Mouse (Mus musculus) erythroid progenitor cell, adult 5-6 weeks (primary cell): ENCODE measurements around the gene Spink2. TPM values are rescaled to one million over a fixed set of nuclear protein-coding genes. Genes with fewer than 3 reads are reported as not detected.
"Not testable (repeated sequence)": the region's sequence is repeated elsewhere in the genome, so short reads cannot be mapped to it uniquely, and the experiment has no call there.

Experiments used
- ATAC-seq: replicated peaks from 2 replicates; pipeline ENCODE4 v1.8.0; 2016; ENCODE audit warnings: moderate number of reproducible peaks, mild to moderate bottlenecking, moderate TSS enrichment, inconsistent platforms; ENCODE audit not compliant: poor library complexity, low FRiP score, severe bottlenecking
- total RNA-seq, 2 experiments: library from RNA; stranded (forward) in 1 of 2; stranded (reverse) in 1 of 2; fragments of 150-400 nt in 1 of 2; fragments of 186-747, 209-891 nt in 1 of 2; gene quantifications; 2 replicates each; pipeline versions ENCODE4 v1.2.3 to v1.2.4; 2015 to 2017; ENCODE audit warnings: low replicate concordance in 2 of 2

Spink2 gene
- total RNA-seq, 2 experiments from 2014 or later = not detected

DNA sequence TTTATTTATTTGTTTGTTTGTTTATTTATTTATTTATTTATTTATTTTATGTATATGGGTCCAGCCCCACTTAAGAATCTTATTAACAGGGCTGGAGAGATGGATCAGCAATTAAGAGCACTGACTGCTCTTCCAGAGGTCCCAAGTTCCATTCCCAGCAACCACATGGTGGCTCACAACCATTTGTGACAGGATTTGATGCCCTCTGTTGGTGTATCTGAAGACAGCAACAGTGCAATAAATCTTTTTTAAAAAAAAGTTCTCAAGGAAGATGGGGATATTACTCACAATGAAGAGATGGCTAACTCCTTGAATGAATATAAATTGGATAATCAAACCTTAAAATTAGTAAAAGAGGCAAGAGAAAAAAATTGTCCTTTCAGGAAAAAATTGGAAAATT is 9.0 kb downstream of the Spink2 start:
- ATAC-seq = no peak

GRCm38 (mm10) chr5:77200695-77201094 is 10.6 kb downstream of the Spink2 start:
- ATAC-seq = no peak

- ATAC-seq = no peak
Measured at GRCm38 (mm10) chr5:77193951-77194350, 17.3 kb downstream of the Spink2 start.

GRCm38 (mm10) chr5:77193266-77193665 is 18.0 kb downstream of the Spink2 start:
- ATAC-seq = no peak

GRCm38 (mm10) chr5:77191631-77192030 is 19.6 kb downstream of the Spink2 start:
- no peak for ATAC-seq

DNA sequence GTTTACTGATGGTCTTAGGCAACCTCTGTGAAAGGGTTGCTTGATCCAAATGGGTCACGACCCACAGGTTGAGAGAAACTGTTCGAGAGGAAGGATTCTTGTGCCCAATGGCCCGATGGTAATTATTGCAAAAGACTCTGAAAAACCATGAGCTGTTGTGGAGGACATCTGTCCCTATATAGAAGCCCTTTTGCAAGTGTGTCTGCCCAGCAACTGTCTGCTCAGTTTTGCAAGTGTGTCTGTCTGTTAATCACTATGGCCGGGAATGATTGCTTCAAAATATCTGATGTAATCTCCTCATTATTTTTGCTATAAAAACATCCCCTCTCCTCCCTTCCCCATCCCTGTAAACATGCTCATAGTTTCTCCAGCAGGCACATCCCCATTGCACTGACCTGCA is 20.2 kb downstream of the Spink2 start:
- ATAC-seq = no peak

DNA sequence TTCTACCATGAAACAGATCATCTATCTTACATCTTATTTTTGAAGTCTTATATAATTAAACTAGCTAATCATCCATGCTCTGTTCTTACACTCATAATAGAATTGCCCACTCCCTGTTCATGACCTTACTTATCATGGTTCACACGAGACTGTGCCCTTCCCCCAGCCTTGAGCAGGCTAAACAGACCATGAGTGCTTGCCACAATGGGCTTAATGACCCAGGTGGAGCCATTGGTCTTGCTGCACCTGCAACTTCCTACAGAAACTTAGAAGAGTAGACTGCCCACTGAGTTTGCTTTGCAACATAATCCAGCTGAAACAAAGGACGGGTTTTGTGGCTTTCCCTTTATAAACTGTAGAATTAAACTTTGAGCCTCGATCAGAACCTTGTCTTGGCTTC is 22.5 kb downstream of the Spink2 start:
- no peak for ATAC-seq

GRCm38 (mm10) chr5:77185351-77185750 is 25.9 kb downstream of the Spink2 start:
- ATAC-seq = no peak

- ATAC-seq = not testable (repeated sequence)
Measured at GRCm38 (mm10) chr5:77183876-77184275, 27.4 kb downstream of the Spink2 start.

DNA sequence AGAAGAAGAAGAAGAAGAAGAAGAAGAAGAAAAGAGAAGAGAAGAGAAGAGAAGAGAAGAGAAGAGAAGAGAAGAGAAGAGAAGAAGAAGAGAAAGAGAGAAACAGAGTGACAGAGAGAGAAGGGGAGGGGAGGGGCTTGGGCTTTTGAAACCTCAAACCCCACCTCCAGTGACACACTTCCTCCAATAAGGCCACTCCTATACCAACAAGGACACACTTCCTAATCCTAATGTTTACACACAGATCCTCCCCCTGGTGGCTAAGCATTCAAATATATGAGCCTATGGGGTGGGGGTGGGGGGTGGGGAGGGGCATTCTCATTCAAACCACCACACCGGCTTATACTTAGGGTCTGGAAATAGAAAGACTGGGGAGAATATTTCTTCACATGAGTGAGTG is 27.9 kb downstream of the Spink2 start:
- ATAC-seq = no peak

GRCm38 (mm10) chr5:77181508-77181907 is 29.8 kb downstream of the Spink2 start:
- ATAC-seq = no peak

DNA sequence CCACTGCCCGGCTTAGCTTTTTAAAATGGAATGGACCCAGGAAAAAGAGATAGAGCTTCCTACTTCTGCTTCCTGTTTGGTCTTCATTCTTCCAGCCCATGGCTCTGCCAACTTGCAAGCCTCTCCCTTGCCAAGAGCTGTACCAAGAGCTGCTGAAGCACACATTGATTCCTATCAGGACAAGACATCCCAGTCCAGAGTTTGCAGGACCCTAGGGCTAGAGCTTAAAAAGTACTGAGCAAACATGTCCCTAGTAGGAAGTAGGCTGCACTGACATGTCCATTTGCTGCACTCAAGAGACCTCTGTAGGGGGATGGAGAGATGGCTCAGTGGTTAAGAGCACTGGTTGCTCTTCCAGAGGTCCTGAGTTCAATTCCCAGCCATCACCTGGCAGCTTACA is 32.3 kb downstream of the Spink2 start:
- no peak for ATAC-seq

- no peak for ATAC-seq
Measured at GRCm38 (mm10) chr5:77178008-77178407, 33.3 kb downstream of the Spink2 start.

GRCm38 (mm10) chr5:77174779-77175178 is 36.5 kb downstream of the Spink2 start:
- no peak for ATAC-seq

DNA sequence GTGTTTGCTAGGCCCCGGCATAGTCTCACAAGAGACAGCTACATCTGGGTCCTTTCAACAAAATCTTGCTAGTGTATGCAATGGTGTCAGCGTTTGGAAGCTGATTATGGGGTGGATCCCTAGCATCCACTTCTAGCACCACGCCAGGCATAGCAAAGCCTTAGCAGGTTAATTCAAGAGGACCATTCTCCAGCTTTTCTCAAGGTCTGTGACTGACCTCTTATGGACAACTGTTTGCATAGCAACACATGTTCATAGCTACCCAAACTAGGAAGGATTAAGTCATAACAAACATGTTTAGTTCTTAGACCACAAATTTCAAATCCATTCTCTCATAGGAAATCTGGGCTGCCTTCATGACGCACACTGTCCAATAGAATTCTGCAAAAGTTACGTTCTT is 40.7 kb downstream of the Spink2 start:
- ATAC-seq = no peak

DNA sequence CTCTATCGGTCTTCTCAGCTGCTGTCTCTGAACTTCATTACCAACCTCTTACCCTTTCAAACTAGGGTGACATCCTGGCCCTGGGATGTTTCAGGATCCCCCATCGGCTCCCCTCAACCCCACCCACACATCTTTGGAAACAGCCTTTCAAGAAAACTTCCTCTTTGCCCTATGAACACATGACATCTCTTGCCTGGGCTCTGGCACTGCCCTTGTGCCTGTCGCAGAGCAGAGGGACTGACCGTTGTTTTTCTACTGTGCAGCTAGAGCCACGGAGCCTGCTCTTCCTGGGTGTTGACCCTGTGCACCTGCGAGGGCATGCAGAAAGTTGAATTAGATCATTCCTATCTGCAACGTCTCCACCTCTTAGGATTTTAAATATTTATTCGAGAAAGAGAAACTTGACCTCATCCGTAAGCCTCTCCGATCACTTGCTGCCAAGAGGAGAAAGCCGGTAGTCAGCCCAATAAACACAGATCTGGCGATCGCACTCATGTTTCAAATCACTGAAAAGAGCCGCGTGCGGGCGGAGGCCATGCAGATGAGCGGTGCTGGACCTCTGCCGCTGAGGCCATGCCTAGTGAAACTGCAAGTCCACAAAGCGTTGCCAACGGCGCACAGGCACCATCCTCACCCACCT is 43.8 kb downstream of the Spink2 start:
- ATAC-seq = no peak

DNA sequence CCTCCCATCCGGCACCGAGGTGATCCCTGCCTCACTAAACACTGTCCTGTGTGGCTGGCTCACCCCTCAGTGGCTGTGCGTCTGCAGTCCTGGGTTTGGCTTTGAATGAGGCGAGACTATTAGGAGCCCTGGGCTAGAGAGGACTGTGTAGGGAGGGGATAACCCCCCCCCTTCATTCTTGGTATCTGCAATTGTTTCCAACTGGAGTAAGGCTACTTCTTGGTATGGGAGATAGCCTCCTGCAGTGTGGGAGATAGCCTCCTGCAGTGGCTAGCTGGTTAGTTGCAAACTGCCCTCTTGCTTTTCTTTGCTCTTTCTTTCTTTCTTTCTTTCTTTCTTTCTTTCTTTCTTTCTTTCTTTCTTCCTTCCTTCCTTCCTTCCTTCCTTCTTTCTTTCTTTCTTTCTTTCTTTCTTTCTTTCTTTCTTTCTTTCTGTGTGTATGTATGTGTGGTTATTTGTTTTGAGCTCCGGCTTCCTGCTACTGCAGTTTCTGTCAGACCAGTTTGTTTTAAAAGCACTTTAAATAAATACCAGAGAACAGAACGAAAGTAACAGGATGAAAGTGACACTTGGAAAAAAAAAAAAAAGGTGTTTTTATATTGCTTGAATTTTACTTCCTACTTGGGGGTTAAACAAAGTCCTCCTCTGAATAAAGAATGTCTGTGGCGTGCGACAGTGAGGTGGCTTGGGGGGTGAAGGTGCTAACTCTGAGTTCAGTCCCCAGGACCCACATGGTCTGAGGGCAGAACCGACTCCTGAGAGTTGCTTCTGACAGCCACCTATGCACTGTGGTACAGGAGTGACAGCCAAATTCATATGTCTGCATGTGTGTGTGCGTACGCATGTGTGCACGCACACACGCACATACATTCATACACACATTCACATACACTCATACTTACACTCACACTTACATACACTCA is 45.3 kb downstream of the Spink2 start:
- ATAC-seq = no peak

GRCm38 (mm10) chr5:77163597-77163996 is 47.7 kb downstream of the Spink2 start:
- ATAC-seq = no peak

GRCm38 (mm10) chr5:77162566-77162965 is 48.7 kb downstream of the Spink2 start:
- ATAC-seq = no peak

DNA sequence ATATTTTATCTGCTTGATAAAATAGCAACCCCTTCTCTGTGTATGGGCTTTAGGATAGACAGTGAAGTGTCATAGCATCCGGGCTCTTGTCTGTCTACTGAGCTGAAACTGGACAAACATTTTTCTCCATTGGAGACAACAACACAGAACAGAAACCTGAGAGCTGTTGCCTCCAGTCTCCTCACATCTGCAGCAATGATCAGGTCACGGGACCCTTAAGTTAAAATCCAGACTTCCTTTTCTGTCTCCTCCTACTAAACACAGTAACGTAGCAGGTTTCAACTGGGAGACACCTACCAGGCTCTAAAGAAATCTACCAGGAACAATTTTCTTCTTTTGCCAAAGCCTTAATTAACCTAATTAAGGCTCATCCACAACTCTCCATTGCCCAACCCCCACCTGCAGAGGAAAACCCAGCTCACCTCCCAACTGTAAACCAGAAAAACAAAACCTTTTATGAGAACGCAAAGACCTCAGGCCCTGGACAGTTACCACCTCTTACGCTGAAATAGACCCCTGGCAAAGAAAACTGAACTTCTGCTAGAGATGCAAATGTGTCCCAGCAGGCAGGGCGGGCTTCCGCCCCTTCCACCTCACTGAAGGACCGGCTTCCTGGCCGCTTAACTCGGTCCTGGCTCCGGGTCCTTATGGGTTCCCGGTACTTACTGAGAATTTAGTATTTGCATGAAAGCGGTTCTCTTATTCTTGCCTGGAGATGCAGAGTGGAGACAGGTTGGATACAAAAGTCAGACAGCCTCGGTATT is 53.3 kb downstream of the Spink2 start:
- no peak for ATAC-seq

DNA sequence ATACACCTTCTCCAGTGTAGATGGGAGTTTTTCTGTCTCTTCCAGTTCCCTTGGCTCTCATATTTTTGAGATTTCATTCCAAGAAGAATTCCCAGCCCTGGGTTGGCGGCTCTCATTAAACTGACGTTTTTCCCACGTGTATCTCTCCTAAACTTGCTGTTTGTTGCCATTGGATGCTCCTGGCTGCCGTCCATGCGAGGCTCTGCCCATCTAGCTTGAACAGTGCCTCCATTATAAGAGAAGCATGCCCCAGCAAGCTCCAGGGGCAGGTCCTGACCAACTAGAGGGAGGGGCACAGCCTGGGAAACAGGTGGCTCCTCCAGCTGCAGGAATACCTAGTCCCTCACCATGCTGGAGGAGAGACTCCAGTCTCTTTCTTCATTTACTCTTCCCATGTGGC is 54.3 kb downstream of the Spink2 start:
- no peak for ATAC-seq
